Mouse (Mus musculus) neural tube, embryonic 13.5 days (tissue): ENCODE measurements around the gene Nsg1. TPM values are rescaled to one million over a fixed set of nuclear protein-coding genes. Genes with fewer than 3 reads are reported as not detected.

ENCODE experiments used
- ATAC-seq: fragments of 200-750 bp; cut with Nextera tagmentation; 2 replicates; pipeline ENCODE4 v1.8.0; 2017; ENCODE audit warnings: low read depth, mild to moderate bottlenecking, moderate TSS enrichment, moderate library complexity
- H3K27ac ChIP-seq: fragments of 300-500 bp; sonication (generic); replicated peaks from 2 replicates; pipeline ENCODE4 v1.5.1; 2015; ENCODE audit warnings: moderate library complexity, mild to moderate bottlenecking, inconsistent platforms
- H3K27me3 ChIP-seq: fragments of 300-500 bp; sonication (generic); 2 replicates; pipeline ENCODE4 v1.6.1; 2015; ENCODE audit warnings: mild to moderate bottlenecking, inconsistent platforms
- H3K36me3 ChIP-seq: fragments of 300-500 bp; sonication (generic); 2 replicates; pipeline ENCODE4 v1.6.1; 2015; ENCODE audit warnings: mild to moderate bottlenecking, inconsistent platforms
- H3K4me1 ChIP-seq: fragments of 300-500 bp; sonication (generic); replicated peaks from 2 replicates; pipeline ENCODE4 v1.6.1; 2015; ENCODE audit warnings: inconsistent platforms
- H3K4me2 ChIP-seq: fragments of 300-500 bp; sonication (generic); 2 replicates; pipeline ENCODE4 v1.6.1; 2015; ENCODE audit warnings: inconsistent platforms, mild to moderate bottlenecking, moderate library complexity
- H3K4me3 ChIP-seq: fragments of 300-500 bp; sonication (generic); 2 replicates; pipeline ENCODE4 v1.5.1; 2015; ENCODE audit warnings: mild to moderate bottlenecking, inconsistent platforms
- H3K9ac ChIP-seq: fragments of 300-500 bp; sonication (generic); 2 replicates; pipeline ENCODE4 v1.6.1; 2015; ENCODE audit warnings: moderate library complexity, mild to moderate bottlenecking, inconsistent platforms
- H3K9me3 ChIP-seq: fragments of 300-500 bp; sonication (generic); 2 replicates; pipeline ENCODE4 v1.6.1; 2016; ENCODE audit warnings: inconsistent platforms
- WGBS: fragments of 180-500 bp; shearing (Covaris S2); methylation state at CpG from one replicate; pipeline ENCODE4 v1.1.7; 2015; 5-methylcytosine and 5-hydroxymethylcytosine counted together
- polyA plus RNA-seq: library from polyadenylated mRNA; unstranded; fragments of >200 nt; fragmentation: Nextera tagmentation; extraction: Ambion mirVana; gene quantifications from 2 replicates; pipeline ENCODE4 v1.2.1, GENCODE M21; 2015

The Nsg1 gene
- polyA plus RNA-seq, 1 experiment from 2014 or later = 984 TPM

DNA sequence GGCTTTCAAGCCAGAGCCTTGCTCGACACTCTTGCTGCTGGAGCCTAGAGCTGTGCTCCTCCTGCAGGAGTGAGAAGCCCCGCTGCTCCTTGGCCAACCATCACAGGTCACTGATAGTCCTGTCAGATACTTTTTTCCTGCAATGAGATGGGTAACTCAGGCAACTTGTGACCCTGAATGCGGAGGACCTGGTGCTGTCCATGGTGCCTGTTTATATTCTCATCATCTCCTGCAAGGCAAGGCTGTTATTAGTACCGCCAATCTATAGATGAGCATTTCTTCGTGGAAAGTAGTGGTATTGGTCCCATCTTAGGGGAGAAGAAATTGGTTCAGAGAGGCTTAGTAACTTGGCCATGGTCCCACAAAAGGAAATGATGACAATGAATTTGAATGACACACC, 14.1 kb upstream of the Nsg1 start:
- 0 out of 2 replicates have a peak, but pooled peaks cover 7% of the 10 kb centered on the region for H3K9me3 ChIP-seq
- 62% methylated on average over 5 of the region's 5 CpGs for WGBS
- H3K4me2 ChIP-seq = no peak overlapping the region
- H3K9ac ChIP-seq = no peak overlapping the region
- H3K27me3 ChIP-seq = no peaks in the 10 kb centered on the region
- no peaks in the 10 kb centered on the region for H3K36me3 ChIP-seq
- 0 out of 2 replicates have a peak, but pooled peaks cover 6% of the 10 kb centered on the region for H3K4me1 ChIP-seq
- H3K4me3 ChIP-seq = no peak overlapping the region
- H3K27ac ChIP-seq = no peak overlapping the region
- no peak for ATAC-seq

DNA sequence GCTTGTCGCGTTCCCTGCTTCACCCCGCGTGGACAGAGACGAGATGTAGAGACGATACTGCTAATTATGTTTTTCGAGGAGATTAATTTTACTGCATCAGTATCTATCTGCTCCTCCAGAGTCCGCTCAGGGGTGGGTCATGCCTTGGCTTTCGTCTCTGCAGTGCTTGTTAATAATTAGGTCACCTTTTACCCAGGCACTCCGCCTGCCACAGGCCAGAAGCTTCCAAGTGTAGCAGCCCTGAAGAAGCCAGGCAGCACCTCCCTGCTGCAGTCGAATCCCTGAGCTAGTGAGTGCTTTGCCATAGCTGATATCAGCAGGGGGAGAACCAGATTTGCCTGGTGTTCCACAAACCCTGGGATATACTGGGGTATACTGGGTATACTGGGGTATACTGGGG, 8.8 kb upstream of the Nsg1 start:
- Histone ChIP-seq H3K9ac (no peak overlapping the region), H3K4me2 (no peak overlapping the region), H3K27me3 (no peaks in the 10 kb centered on the region), H3K27ac (0 out of 2 replicates have a peak overlapping the region, but pooled peaks have one; percentile 5), H3K9me3 (0 out of 2 replicates have a peak, but pooled peaks cover 5% of the 10 kb centered on the region), H3K4me1 (no peaks in the 10 kb centered on the region), H3K4me3 (no peak overlapping the region), H3K36me3 (no peaks in the 10 kb centered on the region)
- WGBS = 67% methylated on average over 11 of the region's 11 CpGs
- no peak; the same call in 1 of the 2 replicates for ATAC-seq

DNA sequence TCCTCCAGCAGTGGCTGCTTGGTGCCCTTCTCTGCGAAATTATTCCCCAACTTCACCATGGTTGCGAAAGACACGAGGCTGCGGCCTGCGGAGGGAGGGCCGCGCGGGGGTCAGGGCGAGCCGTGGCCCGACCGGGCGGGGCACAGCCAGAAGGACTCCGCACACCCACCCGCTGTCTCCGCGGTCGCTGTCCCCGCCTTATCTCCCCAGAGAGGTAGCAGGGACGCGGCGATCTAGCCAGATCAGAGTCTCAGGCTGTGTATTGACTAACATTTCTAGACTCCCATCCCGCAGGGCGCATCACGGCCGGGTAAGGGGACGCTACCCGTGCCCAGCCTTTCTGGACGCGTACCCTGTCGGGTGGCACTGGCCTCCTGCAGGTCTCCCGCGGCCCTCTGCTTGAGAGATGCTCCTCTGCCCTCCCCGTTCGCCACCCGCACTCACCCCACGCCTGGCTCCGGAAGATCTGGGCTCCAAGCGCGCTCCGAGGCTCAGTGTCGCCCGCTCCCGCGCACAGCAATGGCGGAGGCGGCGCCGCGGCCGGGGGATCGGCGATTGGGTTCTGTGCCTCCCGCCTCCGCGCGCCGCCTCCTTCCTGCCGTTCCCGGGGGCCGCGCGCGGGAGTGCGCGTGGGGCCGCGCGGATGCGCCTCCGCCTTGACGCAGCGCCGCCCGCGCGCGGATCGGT, 617 bp downstream of the Nsg1 start:
- ATAC-seq = peak; percentile 86
- Histone ChIP-seq H3K4me2 (peak overlapping the region; percentile 84), H3K4me1 (peaks cover 49% of the 10 kb centered on the region), H3K9me3 (no peaks in the 10 kb centered on the region), H3K27ac (peak overlapping the region; percentile 98), H3K4me3 (peak overlapping the region; percentile 91), H3K9ac (peak overlapping the region; percentile 100), H3K27me3 (no peaks in the 10 kb centered on the region; the same call in none of the 2 replicates), H3K36me3 (peaks cover 35% of the 10 kb centered on the region)
- WGBS = under 1% methylated on average over 79 of the region's 79 CpGs

DNA sequence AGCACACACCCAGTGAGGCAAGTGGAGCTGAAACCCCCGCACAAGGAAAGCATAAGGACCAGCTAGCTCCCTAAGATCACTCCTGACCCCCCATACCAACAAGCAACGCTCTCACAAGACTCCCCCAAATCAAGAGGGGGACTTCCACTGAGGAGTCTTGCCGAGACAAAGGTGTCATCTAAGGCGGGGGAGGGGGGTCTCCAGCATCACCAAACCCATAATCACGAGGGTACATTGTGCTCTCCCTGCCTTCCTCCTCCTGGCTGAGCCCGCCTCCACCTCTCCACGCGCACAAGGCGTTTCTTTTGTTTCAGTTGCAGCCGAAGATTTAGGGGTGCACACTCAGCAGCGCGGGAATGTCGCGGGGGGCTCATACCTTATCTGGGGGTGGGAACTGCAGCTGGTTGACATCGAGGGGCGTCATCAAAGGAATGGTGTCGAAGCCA, 1.2 kb downstream of the Nsg1 start:
- Histone ChIP-seq H3K4me3 (peak overlapping the region; percentile 91), H3K36me3 (peaks cover 41% of the 10 kb centered on the region), H3K9ac (peak overlapping the region; percentile 100), H3K9me3 (no peaks in the 10 kb centered on the region), H3K4me1 (peaks cover 55% of the 10 kb centered on the region), H3K27me3 (no peaks in the 10 kb centered on the region; the same call in none of the 2 replicates), H3K4me2 (peak overlapping the region; percentile 84), H3K27ac (peak overlapping the region; percentile 98)
- WGBS = 3% methylated on average over 17 of the region's 17 CpGs
- peak; percentile 67 for ATAC-seq

DNA sequence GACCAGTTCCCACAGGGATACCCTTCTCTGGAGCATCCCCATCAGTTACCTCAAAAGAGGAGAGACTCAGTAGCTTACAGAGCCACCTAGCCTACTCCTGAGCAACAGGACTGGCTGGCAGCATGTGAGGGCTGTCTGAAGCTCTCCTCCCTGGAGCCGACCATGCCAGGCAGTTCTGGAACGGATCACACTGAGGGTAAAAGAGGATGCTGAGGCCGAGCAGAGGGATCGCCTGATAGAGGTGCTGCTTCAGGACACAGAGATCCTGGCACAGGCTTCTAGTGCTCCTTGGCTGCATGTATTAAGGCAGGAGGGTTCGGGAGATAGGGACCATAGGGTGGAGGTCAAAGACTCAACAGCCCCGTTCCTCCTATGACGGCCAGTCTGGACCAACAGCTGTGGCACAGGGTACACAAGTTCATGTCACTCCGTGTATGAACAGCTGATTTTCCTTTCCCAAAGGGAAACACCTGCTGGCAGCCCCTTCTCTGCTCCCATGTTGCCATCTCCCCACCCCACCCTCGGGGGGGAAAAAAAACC, 2.2 kb downstream of the Nsg1 start:
- peak overlapping the region; percentile 91 for H3K4me3 ChIP-seq
- 42% methylated on average over 9 of the region's 9 CpGs for WGBS
- peaks cover 50% of the 10 kb centered on the region for H3K36me3 ChIP-seq
- H3K9ac ChIP-seq = peak overlapping the region; percentile 100
- no peaks in the 10 kb centered on the region; the same call in none of the 2 replicates for H3K27me3 ChIP-seq
- ATAC-seq = no peak
- H3K9me3 ChIP-seq = no peaks in the 10 kb centered on the region
- H3K4me1 ChIP-seq = peaks cover 65% of the 10 kb centered on the region
- H3K27ac ChIP-seq = peak overlapping the region; percentile 98
- peak overlapping the region; percentile 84 for H3K4me2 ChIP-seq

DNA sequence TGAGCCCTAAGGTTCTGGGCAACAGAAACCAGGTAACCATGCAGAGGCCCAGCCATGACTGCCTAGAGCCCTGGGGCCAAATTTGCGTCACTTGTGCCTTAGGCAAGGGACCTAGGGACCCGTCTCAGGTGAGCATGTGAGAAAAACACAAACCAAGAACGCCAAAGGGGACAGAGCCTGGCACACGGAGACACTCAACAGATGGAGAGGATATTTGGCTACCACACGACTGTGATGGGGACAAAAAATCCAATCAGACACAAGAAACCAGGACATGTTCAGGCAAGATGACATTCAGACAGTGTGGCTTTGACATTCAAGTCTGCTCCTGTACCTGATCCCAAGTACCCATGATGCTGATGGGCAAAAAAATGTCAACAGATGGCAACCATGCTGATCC, 6.1 kb downstream of the Nsg1 start:
- peaks cover 76% of the 10 kb centered on the region for H3K4me1 ChIP-seq
- no peak overlapping the region for H3K27ac ChIP-seq
- peak overlapping the region; percentile 35 for H3K9ac ChIP-seq
- peak overlapping the region; percentile 40 for H3K4me2 ChIP-seq
- no peaks in the 10 kb centered on the region for H3K27me3 ChIP-seq
- H3K9me3 ChIP-seq = no peaks in the 10 kb centered on the region
- H3K4me3 ChIP-seq = peak overlapping the region; percentile 12; the same call in 1 of the 2 replicates
- ATAC-seq = no peak
- 91% methylated on average over 5 of the region's 5 CpGs for WGBS
- H3K36me3 ChIP-seq = peaks cover 89% of the 10 kb centered on the region

DNA sequence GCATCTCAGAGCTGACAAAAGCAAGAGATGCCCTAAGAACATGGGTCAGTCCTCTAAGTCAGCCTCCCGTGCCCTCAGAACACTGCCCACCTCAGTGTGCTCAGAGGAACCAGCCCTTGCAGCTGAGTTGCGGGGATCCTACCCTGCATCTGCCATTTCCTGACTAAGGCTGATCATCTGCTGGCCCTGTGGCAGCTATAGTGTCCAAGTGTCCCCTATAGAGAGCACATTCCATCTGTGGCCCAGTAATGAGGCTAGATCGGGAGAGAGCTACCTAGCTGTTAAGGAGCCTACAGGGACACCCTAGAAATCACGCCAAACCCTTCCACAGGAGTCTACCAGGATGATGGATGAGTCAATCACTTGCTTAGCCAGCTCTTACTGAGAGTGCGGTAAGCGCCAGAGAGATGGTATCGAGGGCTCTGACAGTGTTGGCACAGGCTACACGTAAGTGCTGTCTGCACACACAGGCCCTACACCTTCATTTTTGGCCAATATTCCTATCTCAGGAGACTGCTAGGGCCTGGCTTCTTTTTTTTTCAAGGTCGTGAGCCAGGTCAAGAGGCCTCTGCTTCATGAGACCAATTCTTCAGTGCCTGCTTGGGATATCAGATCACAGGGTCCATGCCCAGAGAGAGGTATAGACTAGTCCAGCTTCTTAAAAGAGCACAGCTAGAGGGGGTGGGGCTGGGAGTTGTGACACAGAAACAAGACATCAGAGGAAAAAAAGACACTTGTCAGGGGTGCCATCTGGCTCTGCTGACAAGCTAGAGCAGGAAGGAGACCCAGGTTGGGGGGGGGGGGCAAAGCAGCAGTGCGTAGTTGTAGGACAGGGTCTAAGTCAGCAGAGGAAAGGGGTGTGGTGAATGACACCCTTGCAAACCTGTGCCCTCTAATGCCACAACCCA, 7.3 kb downstream of the Nsg1 start:
- peak overlapping the region; percentile 19; the same call in 1 of the 2 replicates for H3K27ac ChIP-seq
- ATAC-seq = 0 out of 2 replicates have a peak, but pooled peaks have one; percentile 12
- peak overlapping the region; percentile 9 for H3K4me3 ChIP-seq
- H3K9me3 ChIP-seq = no peaks in the 10 kb centered on the region
- H3K36me3 ChIP-seq = peaks cover 99% of the 10 kb centered on the region
- no peaks in the 10 kb centered on the region for H3K27me3 ChIP-seq
- 68% methylated on average over 10 of the region's 10 CpGs for WGBS
- H3K9ac ChIP-seq = peak overlapping the region; percentile 45
- peaks cover 84% of the 10 kb centered on the region for H3K4me1 ChIP-seq
- peak overlapping the region; percentile 40 for H3K4me2 ChIP-seq

DNA sequence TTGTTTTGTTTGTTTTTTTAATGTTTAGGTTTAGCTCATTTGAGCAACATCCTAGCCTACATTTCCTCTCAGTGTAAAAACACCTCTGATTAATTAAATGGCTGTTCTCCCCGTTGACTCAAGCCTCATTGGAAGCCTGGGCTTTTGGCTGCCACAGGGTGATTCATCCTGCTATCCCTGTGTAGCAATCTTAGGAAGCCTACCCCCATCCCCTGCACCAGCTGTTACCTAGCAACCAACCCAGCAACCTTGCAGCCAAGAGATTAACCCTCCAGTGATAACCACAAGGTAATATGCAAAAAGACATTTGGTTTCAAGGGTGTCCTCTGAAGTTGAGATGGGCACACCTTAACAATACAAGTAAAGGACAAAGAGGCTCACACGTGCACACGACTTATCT, 8.4 kb downstream of the Nsg1 start:
- Histone ChIP-seq H3K9ac (no peak overlapping the region), H3K4me3 (no peak overlapping the region), H3K4me1 (peaks cover 84% of the 10 kb centered on the region), H3K9me3 (no peaks in the 10 kb centered on the region), H3K27me3 (no peaks in the 10 kb centered on the region), H3K27ac (no peak overlapping the region), H3K4me2 (peak overlapping the region; percentile 40), H3K36me3 (peaks cover 99% of the 10 kb centered on the region)
- no peak for ATAC-seq
- 57% methylated on average over 3 of the region's 3 CpGs for WGBS

DNA sequence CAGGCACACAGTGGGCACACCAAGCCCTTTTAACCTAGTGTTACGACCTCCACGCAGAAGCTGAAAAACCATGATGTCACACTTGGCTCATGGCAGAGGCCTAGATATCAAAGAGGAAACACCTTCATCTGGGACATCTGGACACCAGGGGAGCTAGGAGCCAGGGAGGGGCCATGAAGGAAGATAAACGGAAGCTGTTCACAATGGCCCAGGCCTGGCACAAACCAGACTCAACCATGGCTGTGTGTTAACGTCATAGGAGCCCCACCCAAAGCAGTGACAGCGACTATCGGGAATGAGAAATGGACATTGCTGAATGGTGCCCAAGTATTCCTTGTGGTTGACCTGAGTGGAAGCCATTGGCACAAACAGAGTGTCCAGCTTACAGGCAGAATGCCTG, 13.2 kb downstream of the Nsg1 start:
- Histone ChIP-seq H3K36me3 (peaks cover 98% of the 10 kb centered on the region), H3K27me3 (no peaks in the 10 kb centered on the region), H3K27ac (no peak overlapping the region), H3K9ac (no peak overlapping the region), H3K4me2 (no peak overlapping the region), H3K9me3 (no peaks in the 10 kb centered on the region), H3K4me1 (peaks cover 43% of the 10 kb centered on the region), H3K4me3 (no peak overlapping the region)
- no peak for ATAC-seq
- WGBS = 84% methylated on average over 6 of the region's 6 CpGs

DNA sequence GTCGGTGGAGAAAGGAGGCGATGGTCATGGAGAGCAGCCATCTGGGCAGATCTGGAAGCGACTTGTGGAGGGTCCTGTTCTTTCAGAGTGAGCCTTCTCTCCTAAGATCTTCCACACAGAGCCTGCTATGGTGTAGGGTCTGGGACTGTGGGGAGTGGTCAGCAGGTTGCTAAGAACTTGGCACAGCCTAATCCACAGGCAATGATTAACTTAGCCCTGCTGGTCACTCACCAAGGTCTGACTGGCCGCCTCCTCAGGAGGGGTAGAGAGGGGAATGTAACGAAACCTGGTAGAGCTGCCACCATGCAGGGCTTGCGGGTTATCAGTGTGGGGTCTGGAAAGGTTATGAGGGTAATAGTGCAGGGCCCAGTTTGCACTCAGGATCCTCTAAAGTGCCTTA, 18.8 kb downstream of the Nsg1 start:
- Histone ChIP-seq H3K4me1 (peaks cover 3% of the 10 kb centered on the region; the same call in 1 of the 2 replicates), H3K36me3 (peaks cover 99% of the 10 kb centered on the region), H3K27ac (no peak overlapping the region), H3K4me3 (no peak overlapping the region), H3K27me3 (no peaks in the 10 kb centered on the region), H3K4me2 (no peak overlapping the region), H3K9me3 (no peaks in the 10 kb centered on the region), H3K9ac (no peak overlapping the region)
- ATAC-seq = no peak
- WGBS = 88% methylated on average over 6 of the region's 6 CpGs

DNA sequence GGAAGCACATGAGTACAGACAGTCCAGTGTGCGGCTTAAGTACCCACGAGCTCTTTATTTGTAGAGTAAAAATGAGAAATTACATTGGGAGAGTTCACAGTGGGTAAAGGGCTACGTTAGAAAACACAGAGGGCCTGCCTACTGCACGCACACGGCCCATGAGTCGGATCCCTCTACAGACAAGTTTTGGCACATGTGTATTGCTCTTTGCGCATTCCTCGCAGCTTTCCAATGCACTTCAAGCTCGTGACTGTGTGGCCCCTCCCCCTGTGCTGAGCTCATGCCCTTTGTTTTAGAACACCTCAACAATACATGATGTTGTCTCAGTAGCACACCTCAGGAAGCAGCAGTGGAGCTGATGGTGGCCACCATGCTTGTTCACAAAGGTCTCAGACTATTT, 22.5 kb downstream of the Nsg1 start:
- no peak overlapping the region for H3K4me2 ChIP-seq
- H3K9ac ChIP-seq = no peak overlapping the region
- no peaks in the 10 kb centered on the region for H3K27me3 ChIP-seq
- no peak for ATAC-seq
- 89% methylated on average over 9 of the region's 9 CpGs for WGBS
- H3K4me1 ChIP-seq = no peaks in the 10 kb centered on the region
- no peak overlapping the region; the same call in 1 of the 2 replicates for H3K27ac ChIP-seq
- H3K9me3 ChIP-seq = no peaks in the 10 kb centered on the region
- no peak overlapping the region for H3K4me3 ChIP-seq
- H3K36me3 ChIP-seq = peaks cover 78% of the 10 kb centered on the region

DNA sequence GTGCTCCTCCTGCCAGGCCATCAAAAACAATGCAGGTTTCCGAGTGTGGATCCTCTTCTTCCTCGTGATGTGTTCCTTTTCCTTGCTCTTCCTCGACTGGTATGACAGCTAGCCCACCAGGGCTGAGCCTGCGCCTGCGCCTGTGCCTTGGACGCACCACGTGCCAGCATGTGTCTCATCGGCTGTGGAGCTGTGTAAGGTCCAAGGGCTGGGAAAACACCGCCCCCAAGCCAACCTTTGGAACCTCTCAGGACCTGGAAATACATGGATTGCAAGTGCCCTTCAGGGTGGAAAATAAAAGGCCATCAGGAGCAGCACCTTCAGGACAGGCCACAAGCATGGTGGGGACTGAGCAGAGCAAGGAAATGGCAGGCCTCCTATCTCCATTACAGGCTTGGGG, 23.5 kb downstream of the Nsg1 start:
- H3K9me3 ChIP-seq = no peaks in the 10 kb centered on the region
- H3K4me1 ChIP-seq = no peaks in the 10 kb centered on the region
- H3K27me3 ChIP-seq = no peaks in the 10 kb centered on the region
- no peak overlapping the region for H3K4me2 ChIP-seq
- 95% methylated on average over 9 of the region's 9 CpGs for WGBS
- H3K27ac ChIP-seq = no peak overlapping the region
- H3K9ac ChIP-seq = no peak overlapping the region
- peaks cover 68% of the 10 kb centered on the region for H3K36me3 ChIP-seq
- ATAC-seq = peak; percentile 34; the same call in 1 of the 2 replicates
- H3K4me3 ChIP-seq = no peak overlapping the region
